Mouse (Mus musculus) ES-E14 (cell line): ENCODE measurements around the gene Kat5.

Experiments
- CHD2 ChIP-seq: IDR thresholded peaks from 2 replicates; pipeline ENCODE4 v1.6.1; 2014; ENCODE audit warnings: mild to moderate bottlenecking, low read depth, low read length, inconsistent platforms
- MAFK ChIP-seq: IDR thresholded peaks from 2 replicates; pipeline ENCODE4 v1.6.1; 2014; ENCODE audit warnings: mild to moderate bottlenecking, low read depth, low read length, inconsistent platforms; ENCODE audit not compliant: insufficient read depth

- TF ChIP-seq MAFK = no peak
- no peak for TF ChIP-seq CHD2
These were observed 38.2 kb downstream of the Kat5 start for GRCm38 (mm10) chr19:5571831-5572230.
